Mouse (Mus musculus) spleen, adult 2 months (tissue): Measurements from ENCODE around the gene Zfp771. TPM values are rescaled to one million over a fixed set of nuclear protein-coding genes. Genes with fewer than 3 reads are reported as not detected.

ENCODE experiments used
- DNase-seq, 2 experiments: peaks; one replicate each; pipeline versions ENCODE4 v3.0.0 to v3.0.0-alpha.2; 2012 to 2021; ENCODE audit warnings: low spot score in 2 of 2, low read depth in 1 of 2
- H3K27ac ChIP-seq: fragments of 200-500 bp; 2 replicates; pipeline ENCODE4 v1.5.1; 2012; ENCODE audit warnings: low read length, inconsistent platforms; ENCODE audit not compliant: insufficient read depth
- H3K27me3 ChIP-seq: fragments of 200-500 bp; 2 replicates; pipeline ENCODE4 v1.6.1; 2012; ENCODE audit warnings: mild to moderate bottlenecking, moderate library complexity, low read length, inconsistent platforms; ENCODE audit not compliant: control insufficient read depth, insufficient read depth
- H3K36me3 ChIP-seq: fragments of 200-500 bp; 2 replicates; pipeline ENCODE4 v1.6.1; 2012; ENCODE audit warnings: mild to moderate bottlenecking, low read length, inconsistent platforms; ENCODE audit not compliant: control insufficient read depth, insufficient read depth
- H3K4me1 ChIP-seq: fragments of 200-500 bp; 2 replicates; pipeline ENCODE4 v1.6.1; 2011; ENCODE audit warnings: inconsistent platforms; ENCODE audit not compliant: control insufficient read depth, insufficient read depth, insufficient read length
- H3K4me3 ChIP-seq: fragments of 200-500 bp; 2 replicates; pipeline ENCODE4 v1.5.1; 2011; ENCODE audit warnings: mild to moderate bottlenecking, inconsistent platforms; ENCODE audit not compliant: insufficient read depth, insufficient read length; ENCODE audit errors: extremely low read depth
- CTCF ChIP-seq: fragments of 200-500 bp; IDR thresholded peaks from 2 replicates; pipeline ENCODE4 v1.5.1; 2011; ENCODE audit warnings: mild to moderate bottlenecking, inconsistent platforms; ENCODE audit not compliant: insufficient read depth, insufficient read length, insufficient replicate concordance; ENCODE audit errors: extremely low read depth
- POLR2A ChIP-seq: fragments of 200-500 bp; IDR thresholded peaks from 2 replicates; pipeline ENCODE4 v1.6.1; 2011; ENCODE audit warnings: low read depth, low read length, inconsistent platforms
- WGBS: fragments of 180-500 bp; shearing (Covaris S2); methylation state at CpG from one replicate; pipeline ENCODE4 v1.1.7; 2018; 5-methylcytosine and 5-hydroxymethylcytosine counted together
- polyA plus RNA-seq: library from polyadenylated mRNA; depleted of rRNA; stranded (reverse); fragments of >200 nt; gene quantifications from 2 replicates; pipeline ENCODE4 v1.2.3, GENCODE M21; 2012; rRNA removed

The Zfp771 gene
- polyA plus RNA-seq, 1 experiment, result 35.6 TPM

GRCm38 (mm10) chr7:127296786-127297555, 52.9 kb downstream of the Zfp771 start:
- Histone ChIP-seq H3K4me1 (peaks cover 3% of the 10 kb centered on the region; the same call in 1 of the 2 replicates), H3K36me3 (peaks cover 14% of the 10 kb centered on the region), H3K27ac (peak overlapping the region; percentile 92), H3K4me3 (peak overlapping the region; percentile 67), H3K27me3 (no peaks in the 10 kb centered on the region)
- WGBS, result 55% methylated on average over 5 of the region's 5 CpGs
- DNase-seq, result no peak
- TF ChIP-seq CTCF (no peak), POLR2A (no peak)

- WGBS, result 60% methylated on average over 5 of the region's 5 CpGs
Measured at GRCm38 (mm10) chr7:127297586-127298193, 53.6 kb downstream of the Zfp771 start.

More at GRCm38 (mm10) chr7:127297586-127298193, 53.6 kb downstream of the Zfp771 start:
- Histone ChIP-seq H3K27me3 (no peaks in the 10 kb centered on the region), H3K4me3 (peak overlapping the region; percentile 67), H3K27ac (peak overlapping the region; percentile 92; the same call in 1 of the 2 replicates), H3K4me1 (peaks cover 3% of the 10 kb centered on the region; the same call in 1 of the 2 replicates), H3K36me3 (peaks cover 18% of the 10 kb centered on the region)
- DNase-seq, result no peak
- TF ChIP-seq POLR2A (no peak), CTCF (no peak)

Other genes starting within 250 kb of the Zfp771 start
- 63.3 and 80.9 TPM in 2 replicates for gene Mvp, start 229.7 kb upstream of the Zfp771 start, polyA plus RNA-seq
- 0.48 and 2.5 TPM in 2 replicates for gene Pagr1b, start 227.8 kb upstream of the Zfp771 start, polyA plus RNA-seq
- gene Pagr1a, start 226.9 kb upstream of the Zfp771 start, polyA plus RNA-seq, result 3.1 and 3.3 TPM in 2 replicates
- gene Gm42742, start 223.2 kb upstream of the Zfp771 start, polyA plus RNA-seq, result 27.8 and 31.8 TPM in 2 replicates
- 5.8 and 6.5 TPM in 2 replicates for gene Prrt2, start 223.1 kb upstream of the Zfp771 start, polyA plus RNA-seq
- 215 and 345 TPM in 2 replicates for gene Maz, start 217.2 kb upstream of the Zfp771 start, polyA plus RNA-seq
- gene Kif22, start 201.8 kb upstream of the Zfp771 start, polyA plus RNA-seq, result 6.3 and 8.2 TPM in 2 replicates
- gene Zg16, start 156.9 kb upstream of the Zfp771 start, polyA plus RNA-seq, result 1,018 and 1,065 TPM in 2 replicates
- gene AI467606, start 152.9 kb upstream of the Zfp771 start, polyA plus RNA-seq, result 135 and 221 TPM in 2 replicates
- 5.5 and 5.8 TPM in 2 replicates for gene Qprt, start 122.0 kb upstream of the Zfp771 start, polyA plus RNA-seq
- gene Spn, start 106.5 kb upstream of the Zfp771 start, polyA plus RNA-seq, result 54.6 and 56.6 TPM in 2 replicates
- gene Cd2bp2, start 48.2 kb upstream of the Zfp771 start, polyA plus RNA-seq, result 22.7 and 26.4 TPM in 2 replicates
- 33.0 and 34.3 TPM in 2 replicates for gene Tbc1d10b, start 35.8 kb upstream of the Zfp771 start, polyA plus RNA-seq
- gene Mylpf, start 35.4 kb upstream of the Zfp771 start, polyA plus RNA-seq, result 1.2 and 5.2 TPM in 2 replicates
- 9.2 and 12.9 TPM in 2 replicates for gene Zfp553, start 11.2 kb upstream of the Zfp771 start, polyA plus RNA-seq
- 280 and 335 TPM in 2 replicates for gene Sept1, start 11.1 kb upstream of the Zfp771 start, polyA plus RNA-seq
- 30.8 and 37.5 TPM in 2 replicates for gene Dctpp1, start 16.4 kb downstream of the Zfp771 start, polyA plus RNA-seq
- 12.9 and 16.0 TPM in 2 replicates for gene Sephs2, start 29.8 kb downstream of the Zfp771 start, polyA plus RNA-seq
- 92.1 and 105 TPM in 2 replicates for gene Itgal, start 52.0 kb downstream of the Zfp771 start, polyA plus RNA-seq
- 7.8 and 12.1 TPM in 2 replicates for gene Zfp768, start 101.3 kb downstream of the Zfp771 start, polyA plus RNA-seq
- gene Zfp747, start 131.8 kb downstream of the Zfp771 start, polyA plus RNA-seq, result 7.2 and 10.0 TPM in 2 replicates
- gene 9130019O22Rik, start 142.9 kb downstream of the Zfp771 start, polyA plus RNA-seq, result 3.2 and 3.7 TPM in 2 replicates
- 4.3 and 6.4 TPM in 2 replicates for gene E430018J23Rik, start 149.4 kb downstream of the Zfp771 start, polyA plus RNA-seq
- gene Zfp764, start 162.5 kb downstream of the Zfp771 start, polyA plus RNA-seq, result 6.1 TPM in 2 replicates
- 24.9 and 35.9 TPM in 2 replicates for gene Zfp688, start 177.8 kb downstream of the Zfp771 start, polyA plus RNA-seq
- 4.1 and 6.2 TPM in 2 replicates for gene Zfp689, start 204.9 kb downstream of the Zfp771 start, polyA plus RNA-seq
- 76.5 and 84.4 TPM in 2 replicates for gene Prr14, start 215.3 kb downstream of the Zfp771 start, polyA plus RNA-seq
- 56.1 and 61.0 TPM in 2 replicates for gene Fbrs, start 234.9 kb downstream of the Zfp771 start, polyA plus RNA-seq